Mouse (Mus musculus) T-helper 2 cell (primary cell): Measurements from ENCODE around the gene Olfr310.

Experiments
- in situ Hi-C: fragments of 300-600 bp; cut with MboI, MseI; formaldehyde crosslinking; loops from one replicate; pipeline ENCODE4 v1.15.1; 2025; ENCODE audit warnings: high pct_unique_total_duplicates

The Olfr310 gene

DNA sequence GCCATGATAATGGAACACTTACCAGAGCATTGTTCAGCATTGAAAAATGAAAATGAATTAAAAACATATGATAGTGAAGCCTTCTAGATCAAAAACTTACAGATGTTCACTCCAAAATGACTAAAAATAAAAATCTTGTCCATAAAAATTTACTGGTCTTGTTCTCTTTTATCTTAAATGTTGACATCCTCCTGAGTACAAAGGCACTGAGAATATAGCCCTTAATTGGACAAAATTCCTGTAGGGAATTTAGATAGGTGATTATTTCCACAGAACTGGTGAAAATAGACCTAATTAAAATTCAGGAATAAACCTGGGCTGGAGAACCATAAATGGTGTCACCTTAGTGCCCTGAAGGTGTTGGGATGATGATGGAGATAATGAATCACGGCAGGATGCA, at the start of gene Olfr310:
Gene Olfr310 (minus strand): TSS at position 101 of the 400 bp plus-strand sequence.
- in situ Hi-C loops = no loop called here

DNA sequence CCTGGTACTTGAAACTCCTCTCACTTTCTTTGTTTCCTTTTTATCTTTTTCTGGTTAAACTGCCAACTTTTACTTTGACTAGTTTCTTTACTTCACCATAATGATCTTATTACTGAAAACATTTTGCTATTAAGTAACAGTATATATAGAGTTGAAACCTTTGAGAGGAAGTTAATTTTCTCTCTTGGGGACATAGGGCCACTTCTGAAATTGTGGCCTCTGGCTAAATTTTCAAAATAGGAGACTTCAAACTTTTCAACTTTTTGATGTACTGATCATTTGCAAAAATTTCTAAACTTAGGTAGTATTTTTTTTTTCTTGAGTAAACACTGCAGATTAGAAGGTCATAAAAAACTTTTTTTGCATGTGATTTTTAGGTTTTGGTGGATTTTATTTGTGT, 48.6 kb upstream of the Olfr310 start, which contains the start of gene Olfr308:
Gene Olfr308 (minus strand): TSS at position 101 of the 400 bp plus-strand sequence.
- in situ Hi-C loops = no loop called here

DNA sequence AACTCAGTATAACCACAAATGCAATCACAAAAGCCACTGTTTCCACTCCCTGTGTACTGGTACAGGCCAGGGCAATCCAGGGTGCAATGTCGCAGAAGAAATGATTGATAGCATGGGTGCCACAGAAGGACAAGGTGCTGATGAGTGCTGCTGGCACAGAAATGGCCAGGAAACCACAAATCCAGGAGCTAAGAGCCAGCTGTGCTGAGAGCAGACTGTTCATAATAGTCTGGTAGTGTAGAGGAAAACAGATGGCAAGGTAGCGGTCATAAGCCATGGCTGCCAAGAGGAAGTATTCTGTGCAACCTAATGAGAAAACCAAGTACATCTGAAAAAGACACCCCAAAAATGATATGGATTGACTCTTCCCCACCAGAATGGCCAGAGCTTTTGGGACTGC, 44.4 kb upstream of the Olfr310 start:
- in situ Hi-C loops = no loop called here

DNA sequence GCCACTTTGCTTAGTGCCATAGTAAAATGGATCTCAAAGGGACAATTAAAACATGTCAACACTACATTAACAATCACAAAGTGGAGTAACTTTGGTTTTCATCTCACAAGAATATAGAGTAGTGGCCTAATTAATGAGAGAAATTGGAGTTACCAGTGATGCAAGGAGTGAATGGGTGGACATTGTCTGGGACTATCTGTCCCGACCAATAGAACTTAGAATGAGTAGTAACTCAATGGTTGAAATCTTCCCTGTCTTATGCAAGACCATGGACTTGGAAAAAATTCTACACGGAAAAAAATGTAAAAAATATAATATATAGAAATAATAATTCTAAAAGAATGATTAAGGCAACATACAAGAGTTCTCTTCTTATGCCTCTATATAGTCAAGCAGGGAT, 36.6 kb upstream of the Olfr310 start, which contains the start of gene Olfr309:
Gene Olfr309 (minus strand): TSS at position 101 of the 400 bp plus-strand sequence.
- in situ Hi-C loops = no loop called here

DNA sequence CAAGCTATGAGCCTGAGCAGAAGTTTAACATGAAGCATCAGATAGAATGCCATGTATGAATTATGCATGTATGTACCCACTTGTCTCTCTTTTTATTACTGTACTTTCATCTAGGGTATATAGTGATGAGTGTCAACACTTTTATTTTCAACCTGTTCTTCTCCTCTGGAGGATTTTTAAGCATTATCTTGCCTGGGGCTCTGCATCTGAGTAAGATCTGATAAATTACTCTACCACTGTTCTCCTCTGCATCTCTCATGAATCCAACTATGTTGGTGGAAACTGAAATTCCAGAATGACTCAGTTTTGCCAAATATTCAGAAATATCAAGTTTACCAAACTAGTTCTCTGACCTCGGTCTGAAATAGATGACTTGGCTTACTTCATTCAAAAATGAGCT, 30.8 kb downstream of the Olfr310 start, which contains the start of gene Vmn2r76:
Gene Vmn2r76 (minus strand): TSS at position 101 of the 400 bp plus-strand sequence.
- in situ Hi-C loops = no loop called here
